ENCODE assay signal across 21 mouse cellular contexts in genomic region chr1:187904731-187905130, GRCm38 (mm10).
DNase-seq lines count a peak whose midpoint lies in the region; ATAC-seq and TF ChIP-seq lines count a peak whose summit lies in the region.
"Had no signal": no experiment of that assay in that cellular context is flagged by ENCODE, and none has a peak within 500 bp of the region (broad histone marks: within the 10 kb centered on the region; RNA-seq: fewer than 3 reads in every experiment).

No protein-coding gene starts in this region.

- DNase-seq in forebrain, embryonic 14.5 days (ENCODE audit: low spot score), result peak; percentile 59
- DNase-seq in layer of hippocampus, adult 18-20 months (ENCODE audit: low spot score in 2 of 2), result peak; percentile 8 to 37
- no peak for DNase-seq in layer of hippocampus, adult 9-10 months (ENCODE audit: low spot score)
- DNase-seq in layer of hippocampus, adult 8-10 months (ENCODE audit: low spot score in 2 of 2), result peak; percentile 9 to 13
- no peak for DNase-seq in kidney, postnatal 4 days
- DNase-seq in spleen, postnatal 14 days (ENCODE audit: low spot score in 2 of 2), result no peak
- no peak for DNase-seq in thymus, adult 2 months
- DNase-seq: adrenal gland, postnatal 36 days; cerebellum, adult 8-10 months; lung, adult 2 months; lung, postnatal 36 days; thymus, postnatal 4 days had no signal

- no peak overlapping the region for H3K4me2 ChIP-seq in forebrain, embryonic 14.5 days (ENCODE audit: low read length)
- H3K4me2 ChIP-seq in forebrain, embryonic 12.5 days, result no peak overlapping the region
- H3K4me2 ChIP-seq: embryonic facial prominence, embryonic 12.5 days; heart, embryonic 15.5 days; limb, embryonic 12.5 days; liver, embryonic 12.5 days; neural tube, embryonic 12.5 days had no signal

- H3K36me3 ChIP-seq in forebrain, embryonic 14.5 days (ENCODE audit: control insufficient read depth, insufficient read depth, low read length), result no peaks in the 10 kb centered on the region
- no peaks in the 10 kb centered on the region for H3K36me3 ChIP-seq in forebrain, embryonic 12.5 days (replicated peaks)
- no peaks in the 10 kb centered on the region for H3K36me3 ChIP-seq in thymus, adult 2 months (ENCODE audit: control insufficient read depth, insufficient read depth, low read length)
- H3K36me3 ChIP-seq: embryonic facial prominence, embryonic 12.5 days; heart, embryonic 15.5 days; limb, embryonic 12.5 days; liver, embryonic 12.5 days; neural tube, embryonic 12.5 days had no signal

- H3K4me3 ChIP-seq in forebrain, embryonic 14.5 days (ENCODE audit: low read depth, low read length), result no peak overlapping the region
- no peak overlapping the region for H3K4me3 ChIP-seq in forebrain, embryonic 12.5 days (replicated peaks)
- no peak overlapping the region for H3K4me3 ChIP-seq in thymus, adult 2 months (ENCODE audit: control insufficient read depth, insufficient read depth, low read length)
- H3K4me3 ChIP-seq: embryonic facial prominence, embryonic 12.5 days; heart, embryonic 15.5 days; limb, embryonic 12.5 days; liver, embryonic 12.5 days; neural tube, embryonic 12.5 days had no signal

- no peaks in the 10 kb centered on the region; the same call in 1 of the 2 replicates for H3K4me1 ChIP-seq in forebrain, embryonic 14.5 days (ENCODE audit: control insufficient read depth, insufficient read depth, low read length)
- H3K4me1 ChIP-seq in forebrain, embryonic 12.5 days, result peaks cover 14% of the 10 kb centered on the region
- no peaks in the 10 kb centered on the region for H3K4me1 ChIP-seq in thymus, adult 2 months (replicated peaks; ENCODE audit: control insufficient read depth, insufficient read depth, low read length)
- H3K4me1 ChIP-seq: liver, embryonic 12.5 days had no signal

- no peak overlapping the region for H3K9ac ChIP-seq in forebrain, embryonic 14.5 days (ENCODE audit: low read length)
- H3K9ac ChIP-seq in forebrain, embryonic 12.5 days, result no peak overlapping the region
- H3K9ac ChIP-seq: embryonic facial prominence, embryonic 12.5 days; heart, embryonic 15.5 days; limb, embryonic 12.5 days; liver, embryonic 12.5 days; neural tube, embryonic 12.5 days had no signal

- TF ChIP-seq POLR2A in thymus, adult 2 months (IDR thresholded peaks at IDR 0.05; ENCODE audit: control insufficient read depth, extremely low read depth, insufficient read depth, low read length, poor library complexity), result no peak

- H3K9me3 ChIP-seq in forebrain, embryonic 14.5 days (replicated peaks; ENCODE audit: control insufficient read depth, low read length), result no peaks in the 10 kb centered on the region
- H3K9me3 ChIP-seq in forebrain, embryonic 12.5 days, result no peaks in the 10 kb centered on the region
- H3K9me3 ChIP-seq: embryonic facial prominence, embryonic 12.5 days; heart, embryonic 15.5 days; limb, embryonic 12.5 days; liver, embryonic 12.5 days; neural tube, embryonic 12.5 days had no signal

- no peak overlapping the region for H3K27ac ChIP-seq in forebrain, embryonic 14.5 days (ENCODE audit: low read depth, low read length)
- no peak overlapping the region for H3K27ac ChIP-seq in forebrain, embryonic 12.5 days
- no peak overlapping the region for H3K27ac ChIP-seq in thymus, adult 2 months (ENCODE audit: control insufficient read depth, insufficient read depth, low read length)
- H3K27ac ChIP-seq: embryonic facial prominence, embryonic 12.5 days; heart, embryonic 15.5 days; limb, embryonic 12.5 days; liver, embryonic 12.5 days; neural tube, embryonic 12.5 days had no signal

- 68% methylated on average over 4 of the region's 4 CpGs for WGBS in forebrain, embryonic 14.5 days
- WGBS in forebrain, embryonic 12.5 days, result 85% methylated on average over 4 of the region's 4 CpGs
- WGBS in thymus, adult 2 months, result 60% methylated on average over 4 of the region's 4 CpGs

- H3K27me3 ChIP-seq in forebrain, embryonic 14.5 days (replicated peaks; ENCODE audit: control insufficient read depth, insufficient read depth, low read length), result no peaks in the 10 kb centered on the region
- H3K27me3 ChIP-seq in forebrain, embryonic 12.5 days, result no peaks in the 10 kb centered on the region
- no peaks in the 10 kb centered on the region for H3K27me3 ChIP-seq in thymus, adult 2 months (ENCODE audit: control insufficient read depth, insufficient read depth, low read length)
- H3K27me3 ChIP-seq: CH12.LX; embryonic facial prominence, embryonic 12.5 days; heart, embryonic 15.5 days; limb, embryonic 12.5 days; liver, embryonic 12.5 days; neural tube, embryonic 12.5 days had no signal

- ATAC-seq in forebrain, embryonic 14.5 days, result no peak
- no peak for ATAC-seq in forebrain, embryonic 12.5 days (ENCODE audit: low FRiP score)
- ATAC-seq: hindbrain, embryonic 16.5 days; intestine, embryonic 16.5 days; liver, embryonic 12.5 days had no signal

- TF ChIP-seq CTCF in thymus, adult 2 months (IDR thresholded peaks at IDR 0.05; ENCODE audit: borderline replicate concordance, control insufficient read depth, extremely low read depth, insufficient read depth, low read length, poor library complexity), result no peak

Comparison
In these comparisons a context has a peak if more than half of its experiments do, and no peak if none do; other contexts are left out.
1. DNase-seq: peak in forebrain, embryonic 14.5 days (single experiment), layer of hippocampus, adult 18-20 months (2 of 2) and layer of hippocampus, adult 8-10 months (2 of 2); none in layer of hippocampus, adult 9-10 months (single experiment), kidney, postnatal 4 days (0 of 2), spleen, postnatal 14 days (0 of 2) and thymus, adult 2 months (single experiment).